Mouse (Mus musculus) embryo, embryonic 11.5 days (tissue): ENCODE results near the gene C8b.

ENCODE experiments used
- DNase-seq: peaks from one replicate; pipeline ENCODE4 v3.0.0-alpha.2; 2012; ENCODE audit warnings: low read depth, low spot score

Gene C8b

GRCm38 (mm10) chr4:104766065-104766464 is at the start of gene C8b:
Gene C8b, plus strand, starts transcription at chr4:104766317.
- DNase-seq = no peak

GRCm38 (mm10) chr4:104716506-104716905 is 49.6 kb upstream of the C8b start:
- DNase-seq = no peak

- DNase-seq = no peak
These were observed 46.9 kb upstream of the C8b start for GRCm38 (mm10) chr4:104718973-104719795.

GRCm38 (mm10) chr4:104723527-104724045 is 42.5 kb upstream of the C8b start:
- DNase-seq = no peak

GRCm38 (mm10) chr4:104724258-104724657 is 41.9 kb upstream of the C8b start:
- no peak for DNase-seq

- DNase-seq = no peak
These were observed 40.4 kb upstream of the C8b start for GRCm38 (mm10) chr4:104725673-104726072.

- DNase-seq = no peak
These were observed 36.9 kb upstream of the C8b start for GRCm38 (mm10) chr4:104729185-104729584.

- DNase-seq = no peak
These were observed 19.6 kb upstream of the C8b start for GRCm38 (mm10) chr4:104746500-104746899.

GRCm38 (mm10) chr4:104754090-104754489 is 12.0 kb upstream of the C8b start:
- no peak for DNase-seq

- no peak for DNase-seq
These were observed 5.1 kb upstream of the C8b start for GRCm38 (mm10) chr4:104760878-104761624.

GRCm38 (mm10) chr4:104768190-104768589 is 2.1 kb downstream of the C8b start:
- no peak for DNase-seq

- no peak for DNase-seq
These were observed 3.5 kb downstream of the C8b start for GRCm38 (mm10) chr4:104769602-104770001.

- DNase-seq = no peak
These were observed 4.2 kb downstream of the C8b start for GRCm38 (mm10) chr4:104770331-104770730.

- DNase-seq = no peak
These were observed 9.5 kb downstream of the C8b start for GRCm38 (mm10) chr4:104775601-104776000.

GRCm38 (mm10) chr4:104779460-104779859 is 13.3 kb downstream of the C8b start:
- no peak for DNase-seq

GRCm38 (mm10) chr4:104781441-104781840 is 15.3 kb downstream of the C8b start:
- no peak for DNase-seq

- DNase-seq = no peak
These were observed 16.2 kb downstream of the C8b start for GRCm38 (mm10) chr4:104782346-104782745.

- DNase-seq = no peak
These were observed 26.0 kb downstream of the C8b start for GRCm38 (mm10) chr4:104792111-104792510.

- DNase-seq = no peak
These were observed 32.8 kb downstream of the C8b start for GRCm38 (mm10) chr4:104798951-104799350.

GRCm38 (mm10) chr4:104801625-104802024 is 35.5 kb downstream of the C8b start:
- no peak for DNase-seq

- DNase-seq = no peak
These were observed 38.0 kb downstream of the C8b start for GRCm38 (mm10) chr4:104804100-104804499.

GRCm38 (mm10) chr4:104805414-104806257 is 39.5 kb downstream of the C8b start:
- no peak for DNase-seq
